Mouse (Mus musculus) G1E (cell line): Measurements from ENCODE around the gene Cel.

Experiments used
- CTCF ChIP-seq: IDR thresholded peaks from 2 replicates; pipeline ENCODE4 v1.5.1; 2012; ENCODE audit warnings: low read depth, low read length, inconsistent platforms, mixed read lengths
- TAL1 ChIP-seq: conservative IDR thresholded peaks from 2 replicates; pipeline ENCODE4 v1.6.1; 2012; ENCODE audit warnings: low read depth, low read length, inconsistent platforms, mixed read lengths

- TF ChIP-seq CTCF (no peak), TAL1 (no peak)
Observed at GRCm38 (mm10) chr2:28563303-28563702, at the start of gene Cel.
